29 mouse cellular contexts compared by ENCODE assay signal in genomic region chr1:167331106-167331505, GRCm38 (mm10). TPM values are rescaled to one million over a fixed set of nuclear protein-coding genes. Genes with fewer than 3 reads are reported as not detected.
DNase-seq lines count a peak whose midpoint lies in the region; ATAC-seq lines count a peak whose summit lies in the region.
"Had no signal": no experiment of that assay in that cellular context is flagged by ENCODE, and none has a peak within 500 bp of the region (broad histone marks: within the 10 kb centered on the region; RNA-seq: fewer than 3 reads in every experiment).

No protein-coding gene starts in this region.

- no peaks in the 10 kb centered on the region for H3K27me3 ChIP-seq in heart, embryonic 10.5 days (ENCODE audit: insufficient read depth, poor library complexity, severe bottlenecking)
- H3K27me3 ChIP-seq in limb, embryonic 10.5 days (ENCODE audit: low read depth, poor library complexity, severe bottlenecking) = no peaks in the 10 kb centered on the region
- no peaks in the 10 kb centered on the region for H3K27me3 ChIP-seq in forebrain, embryonic 15.5 days
- H3K27me3 ChIP-seq: embryonic facial prominence, embryonic 15.5 days; forebrain, embryonic 13.5 days; hindbrain, embryonic 15.5 days; neural tube, embryonic 15.5 days had no signal

- ATAC-seq in forebrain, embryonic 15.5 days (replicated peaks) = no peak
- ATAC-seq: forebrain, embryonic 13.5 days had no signal

- peaks cover 57% of the 10 kb centered on the region for H3K36me3 ChIP-seq in heart, embryonic 10.5 days
- peaks cover 20% of the 10 kb centered on the region; the same call in 1 of the 2 replicates for H3K36me3 ChIP-seq in macrophage (ENCODE audit: inconsistent target)
- peaks cover 62% of the 10 kb centered on the region for H3K36me3 ChIP-seq in limb, embryonic 10.5 days
- H3K36me3 ChIP-seq in forebrain, embryonic 15.5 days = peaks cover 50% of the 10 kb centered on the region

- H3K4me3 ChIP-seq in heart, embryonic 10.5 days = no peak overlapping the region
- H3K4me3 ChIP-seq in macrophage (ENCODE audit: inconsistent target) = no peak overlapping the region; the same call in 1 of the 2 replicates
- H3K4me3 ChIP-seq in limb, embryonic 10.5 days = no peak overlapping the region
- H3K4me3 ChIP-seq in forebrain, embryonic 15.5 days = no peak overlapping the region
- H3K4me3 ChIP-seq: embryonic facial prominence, embryonic 10.5 days; embryonic facial prominence, embryonic 15.5 days; forebrain, embryonic 13.5 days; hindbrain, embryonic 10.5 days; hindbrain, embryonic 15.5 days; neural tube, embryonic 15.5 days had no signal

- no peak overlapping the region for H3K27ac ChIP-seq in heart, embryonic 10.5 days
- H3K27ac ChIP-seq in macrophage = peak overlapping the region; percentile 89
- H3K27ac ChIP-seq in limb, embryonic 10.5 days = no peak overlapping the region
- H3K27ac ChIP-seq in forebrain, embryonic 15.5 days (replicated peaks) = no peak overlapping the region
- H3K27ac ChIP-seq: embryonic facial prominence, embryonic 10.5 days; embryonic facial prominence, embryonic 15.5 days; forebrain, embryonic 13.5 days; hindbrain, embryonic 10.5 days; hindbrain, embryonic 15.5 days; kidney, postnatal 0 days; neural tube, embryonic 15.5 days had no signal

- WGBS in heart, embryonic 10.5 days = 90% methylated on average over 8 of the region's 8 CpGs
- WGBS in macrophage (ENCODE audit: missing documents) = 26% methylated on average over 8 of the region's 8 CpGs
- 94% methylated on average over 8 of the region's 8 CpGs for WGBS in limb, embryonic 10.5 days
- WGBS in forebrain, embryonic 15.5 days = 89% methylated on average over 8 of the region's 8 CpGs

- no peaks in the 10 kb centered on the region for H3K79me2 ChIP-seq in macrophage (ENCODE audit: inconsistent target)

- H3K9me3 ChIP-seq in heart, embryonic 10.5 days = no peaks in the 10 kb centered on the region
- H3K9me3 ChIP-seq in limb, embryonic 10.5 days (replicated peaks) = no peaks in the 10 kb centered on the region
- H3K9me3 ChIP-seq in forebrain, embryonic 15.5 days = no peaks in the 10 kb centered on the region
- H3K9me3 ChIP-seq: embryonic facial prominence, embryonic 10.5 days; embryonic facial prominence, embryonic 15.5 days; forebrain, embryonic 13.5 days; G1E; hindbrain, embryonic 10.5 days; hindbrain, embryonic 15.5 days; neural tube, embryonic 15.5 days had no signal

- no peaks in the 10 kb centered on the region for H3K4me1 ChIP-seq in heart, embryonic 10.5 days
- H3K4me1 ChIP-seq in limb, embryonic 10.5 days = no peaks in the 10 kb centered on the region
- no peaks in the 10 kb centered on the region for H3K4me1 ChIP-seq in forebrain, embryonic 15.5 days
- H3K4me1 ChIP-seq: embryonic facial prominence, embryonic 10.5 days; embryonic facial prominence, embryonic 15.5 days; forebrain, embryonic 13.5 days; hindbrain, embryonic 10.5 days; hindbrain, embryonic 15.5 days; neural tube, embryonic 15.5 days had no signal

- no peak overlapping the region for H3K9ac ChIP-seq in forebrain, embryonic 15.5 days (replicated peaks)
- H3K9ac ChIP-seq: embryonic facial prominence, embryonic 15.5 days; forebrain, embryonic 13.5 days; hindbrain, embryonic 15.5 days; lung, embryonic 14.5 days; neural tube, embryonic 15.5 days had no signal

- peak; percentile 95 for DNase-seq in heart, adult 11 months
- DNase-seq in heart, embryonic 10.5 days (ENCODE audit: low spot score) = no peak
- peak; percentile 40 for DNase-seq in lung, postnatal 36 days
- DNase-seq in lung, postnatal 25 days (ENCODE audit: low spot score) = no peak
- no peak for DNase-seq in limb, embryonic 10.5 days (ENCODE audit: low spot score)
- DNase-seq: adrenal gland, adult 8-10 months; cerebellum, adult 18-20 months; cerebellum, postnatal 10 days; gastrocnemius, postnatal 36 days; heart, postnatal 14 days; kidney, adult 2 months; kidney, postnatal 4 days; layer of hippocampus, adult 9-11 months; lung, embryonic 14.5 days; lung, postnatal 14 days; midbrain, embryonic 14.5 days; right cerebral cortex, adult 18-20 months; right cerebral cortex, postnatal 4 days; thymus, postnatal 4 days had no signal

- H3K4me2 ChIP-seq in forebrain, embryonic 15.5 days (replicated peaks) = no peak overlapping the region
- H3K4me2 ChIP-seq: embryonic facial prominence, embryonic 15.5 days; forebrain, embryonic 13.5 days; hindbrain, embryonic 15.5 days; lung, embryonic 14.5 days; neural tube, embryonic 15.5 days had no signal

RNA-seq across cellular contexts. Expression of gene Aldh9a1, which starts 18.7 kb away (rescaled TPM):
- polyA plus RNA-seq in heart, embryonic 10.5 days (2016; fragmentation: Nextera tagmentation; extraction: Ambion mirVana) = 44.4 and 59.4 TPM in 2 replicates
- total RNA-seq in macrophage (2018; cell fraction: chromatin; rRNA removed) = 100 to 1,000 TPM in 1 of 26 experiments, 10 to 100 TPM in 23, 1 to 10 TPM in 2; 4.8 to 100 (median 25.3) TPM
- total RNA-seq in macrophage (2018; cell fraction: cytosol; rRNA removed) = 100 to 1,000 TPM in 9 of 26 experiments, 10 to 100 TPM in 17; 36.9 to 126 (median 74.7) TPM
- total RNA-seq in macrophage (2018; cell fraction: nucleus; rRNA removed) = 100 to 1,000 TPM in 2 of 26 experiments, 10 to 100 TPM in 24; 15.0 to 107 (median 36.7) TPM
- 92.1 to 110 TPM (median 93.8 TPM) in 3 replicates for polyA plus RNA-seq in macrophage (2018)
- polyA plus RNA-seq in limb, embryonic 10.5 days (2016; fragmentation: Nextera tagmentation; extraction: Ambion mirVana) = 41.2 and 43.5 TPM in 2 replicates
- 26.4 and 29.5 TPM in 2 replicates for polyA plus RNA-seq in forebrain, embryonic 15.5 days (2015; fragmentation: Nextera tagmentation; extraction: Ambion mirVana)

RNA-seq across cellular contexts. Expression of gene Tmco1, which starts 22.9 kb away (rescaled TPM):
- 79.1 and 88.0 TPM in 2 replicates for polyA plus RNA-seq in heart, embryonic 10.5 days (2016; fragmentation: Nextera tagmentation; extraction: Ambion mirVana)
- total RNA-seq in macrophage (2018; cell fraction: chromatin; rRNA removed) = 10 to 100 TPM in 7 of 26 experiments, 1 to 10 TPM in 19; 1.5 to 22.6 (median 5.7) TPM
- total RNA-seq in macrophage (2018; cell fraction: cytosol; rRNA removed) = 100 to 1,000 TPM in 5 of 26 experiments, 10 to 100 TPM in 21; 67.3 to 110 (median 83.2) TPM
- total RNA-seq in macrophage (2018; cell fraction: nucleus; rRNA removed) = 10 to 100 TPM in 25 of 26 experiments, 1 to 10 TPM in 1; 7.5 to 62.2 (median 33.7) TPM
- 107 to 127 TPM (median 115 TPM) in 3 replicates for polyA plus RNA-seq in macrophage (2018)
- 60.9 and 64.4 TPM in 2 replicates for polyA plus RNA-seq in limb, embryonic 10.5 days (2016; fragmentation: Nextera tagmentation; extraction: Ambion mirVana)
- 68.1 and 69.0 TPM in 2 replicates for polyA plus RNA-seq in forebrain, embryonic 15.5 days (2015; fragmentation: Nextera tagmentation; extraction: Ambion mirVana)

RNA-seq across cellular contexts. Expression of gene Uck2, which starts 46.0 kb away (rescaled TPM):
- 80.6 and 114 TPM in 2 replicates for polyA plus RNA-seq in heart, embryonic 10.5 days (2016; fragmentation: Nextera tagmentation; extraction: Ambion mirVana)
- total RNA-seq in macrophage (2018; cell fraction: chromatin; rRNA removed) = 10 to 100 TPM in 1 of 26 experiments, 1 to 10 TPM in 17, under 1 TPM in 7, not detected in 1; 0.17 to 10.2 (median 2.5) TPM
- total RNA-seq in macrophage (2018; cell fraction: cytosol; rRNA removed) = 10 to 100 TPM in 8 of 26 experiments, 1 to 10 TPM in 18; 1.2 to 17.5 (median 8.4) TPM
- total RNA-seq in macrophage (2018; cell fraction: nucleus; rRNA removed) = 10 to 100 TPM in 1 of 26 experiments, 1 to 10 TPM in 21, under 1 TPM in 4; 0.63 to 15.0 (median 3.3) TPM
- 6.9 to 29.5 TPM (median 19.7 TPM) in 3 replicates for polyA plus RNA-seq in macrophage (2018)
- polyA plus RNA-seq in limb, embryonic 10.5 days (2016; fragmentation: Nextera tagmentation; extraction: Ambion mirVana) = 138 and 172 TPM in 2 replicates
- polyA plus RNA-seq in forebrain, embryonic 15.5 days (2015; fragmentation: Nextera tagmentation; extraction: Ambion mirVana) = 64.7 and 68.2 TPM in 2 replicates

Comparison
In these comparisons a context has a peak if more than half of its experiments do, and no peak if none do; other contexts are left out.
1. DNase-seq: peak in heart, adult 11 months (single experiment) and lung, postnatal 36 days (single experiment); none in heart, embryonic 10.5 days (single experiment), lung, postnatal 25 days (single experiment) and limb, embryonic 10.5 days (single experiment).